Mouse (Mus musculus): ENCODE data around the gene Pmp22.

DNA sequence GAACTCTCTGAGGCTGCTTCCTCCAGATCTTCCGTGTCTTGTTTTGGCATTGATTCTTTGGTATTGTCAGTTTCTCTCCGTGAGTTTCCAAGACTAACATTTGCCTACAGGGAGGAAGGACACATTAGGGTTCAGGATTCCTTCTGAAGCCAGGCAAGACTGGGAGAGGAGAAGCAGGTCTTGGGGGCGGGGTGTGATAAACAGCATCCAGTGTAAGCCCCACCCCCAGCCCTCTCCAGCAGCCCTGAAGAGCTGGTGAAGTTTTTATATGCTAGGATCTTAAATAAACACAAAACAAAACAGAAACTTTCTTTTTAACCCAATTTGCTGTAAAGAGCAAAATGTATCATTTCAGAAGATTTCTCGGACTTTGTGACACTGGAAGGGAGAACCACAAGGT, 38.6 kb upstream of the Pmp22 start:
- TF ChIP-seq CTCF (IDR thresholded peaks at IDR 0.05; ENCODE audit: control insufficient read depth, insufficient read depth, low read length) (no peak), POLR2A (IDR thresholded peaks at IDR 0.05; ENCODE audit: borderline replicate concordance, control insufficient read depth, low read depth, low read length) (no peak)

Data from bone marrow, adult 2 months (tissue).